In the genomic region with DNA sequence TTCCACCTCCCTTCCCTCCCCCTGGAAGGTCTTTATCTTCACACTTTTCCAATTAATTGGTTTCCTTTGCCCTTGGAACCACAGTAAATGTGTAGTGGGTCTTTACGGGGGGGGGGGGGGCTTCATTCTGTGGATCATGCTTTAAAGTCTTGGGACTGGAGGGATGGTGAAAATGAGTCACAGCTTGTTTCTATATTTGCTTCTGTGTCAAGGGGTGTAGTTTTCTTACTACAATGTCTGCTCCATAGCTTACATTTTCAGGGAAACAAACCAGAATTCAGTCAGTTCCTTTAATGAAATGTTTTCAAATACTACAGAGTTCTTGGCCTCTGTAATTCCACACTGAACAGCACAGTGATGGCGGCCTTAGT, we compare ENCODE assay signal across 14 mouse cellular contexts.
DNase-seq lines count a peak whose midpoint lies in the region; ATAC-seq and TF ChIP-seq lines count a peak whose summit lies in the region.
"Had no signal": no experiment of that assay in that cellular context is flagged by ENCODE, and none has a peak within 500 bp of the region (broad histone marks: within the 10 kb centered on the region; RNA-seq: fewer than 3 reads in every experiment).

No protein-coding gene starts in this region.

- WGBS in hindbrain, embryonic 10.5 days = 77% methylated on average over 2 of the region's 2 CpGs
- WGBS in hindbrain, embryonic 14.5 days = 89% methylated on average over 2 of the region's 2 CpGs
- 81% methylated on average over 2 of the region's 2 CpGs for WGBS in lung, embryonic 15.5 days
- 75% methylated on average over 2 of the region's 2 CpGs for WGBS in lung, adult 2 months
- WGBS in embryonic facial prominence, embryonic 15.5 days = 48% methylated on average over 2 of the region's 2 CpGs
- WGBS in stomach, embryonic 14.5 days = 76% methylated on average over 2 of the region's 2 CpGs

- DNase-seq in hindbrain, embryonic 10.5 days (ENCODE audit: low spot score) = no peak
- DNase-seq in hindbrain, embryonic 14.5 days (ENCODE audit: low spot score) = no peak
- DNase-seq in lung, adult 2 months = no peak
- no peak for DNase-seq in right cerebral cortex, postnatal 4 days
- DNase-seq in cerebellum, adult 11 months = no peak
- DNase-seq: cerebellum, postnatal 14 days; gastrocnemius, postnatal 10 days had no signal

- TF ChIP-seq POLR2A in lung, adult 2 months (IDR thresholded peaks at IDR 0.05; ENCODE audit: borderline replicate concordance, extremely low read depth, low read depth, low read length) = no peak

- peak overlapping the region; percentile 76 for H3K27ac ChIP-seq in hindbrain, embryonic 10.5 days
- no peak overlapping the region for H3K27ac ChIP-seq in hindbrain, embryonic 14.5 days
- H3K27ac ChIP-seq in lung, embryonic 15.5 days = peak overlapping the region; percentile 92
- H3K27ac ChIP-seq in embryonic facial prominence, embryonic 15.5 days (replicated peaks) = peak overlapping the region; percentile 86
- H3K27ac ChIP-seq in stomach, embryonic 14.5 days (ENCODE audit: low read length) = peak overlapping the region; percentile 86; the same call in 1 of the 2 replicates
- H3K27ac ChIP-seq: hindbrain, embryonic 13.5 days; liver, embryonic 14.5 days; midbrain, embryonic 13.5 days had no signal

- ATAC-seq in hindbrain, embryonic 14.5 days (ENCODE audit: low FRiP score) = no peak
- no peak for ATAC-seq in lung, embryonic 15.5 days (ENCODE audit: borderline replicate concordance, extremely low read depth, low FRiP score, low TSS enrichment)
- no peak for ATAC-seq in embryonic facial prominence, embryonic 15.5 days (ENCODE audit: insufficient number of reproducible peaks, low FRiP score, low TSS enrichment, low read depth)
- no peak for ATAC-seq in stomach, embryonic 14.5 days (ENCODE audit: insufficient number of reproducible peaks, insufficient read depth, low FRiP score, low read depth)
- ATAC-seq: forebrain, embryonic 16.5 days; midbrain, embryonic 13.5 days had no signal

- no peak overlapping the region for H3K9ac ChIP-seq in hindbrain, embryonic 14.5 days
- H3K9ac ChIP-seq in lung, embryonic 15.5 days = no peak overlapping the region
- H3K9ac ChIP-seq in embryonic facial prominence, embryonic 15.5 days = no peak overlapping the region
- no peak overlapping the region for H3K9ac ChIP-seq in stomach, embryonic 14.5 days (replicated peaks; ENCODE audit: low read depth, low read length)
- H3K9ac ChIP-seq: hindbrain, embryonic 13.5 days; liver, embryonic 14.5 days; midbrain, embryonic 13.5 days had no signal

- no peaks in the 10 kb centered on the region for H3K36me3 ChIP-seq in hindbrain, embryonic 10.5 days
- no peaks in the 10 kb centered on the region for H3K36me3 ChIP-seq in hindbrain, embryonic 14.5 days (replicated peaks; ENCODE audit: control insufficient read depth, insufficient read depth)
- H3K36me3 ChIP-seq in lung, embryonic 15.5 days = no peaks in the 10 kb centered on the region
- H3K36me3 ChIP-seq in embryonic facial prominence, embryonic 15.5 days = no peaks in the 10 kb centered on the region
- no peaks in the 10 kb centered on the region for H3K36me3 ChIP-seq in stomach, embryonic 14.5 days (ENCODE audit: control insufficient read depth, insufficient read depth, low read length)
- H3K36me3 ChIP-seq: hindbrain, embryonic 13.5 days; midbrain, embryonic 13.5 days had no signal

- TF ChIP-seq CTCF in lung, adult 2 months (IDR thresholded peaks at IDR 0.05; ENCODE audit: insufficient read depth, low read length) = no peak

- peaks cover 21% of the 10 kb centered on the region for H3K27me3 ChIP-seq in hindbrain, embryonic 10.5 days (ENCODE audit: insufficient read depth, poor library complexity, severe bottlenecking)
- H3K27me3 ChIP-seq in hindbrain, embryonic 14.5 days (ENCODE audit: control insufficient read depth, insufficient read depth, low read length) = no peaks in the 10 kb centered on the region
- no peaks in the 10 kb centered on the region for H3K27me3 ChIP-seq in lung, embryonic 15.5 days
- H3K27me3 ChIP-seq in embryonic facial prominence, embryonic 15.5 days = no peaks in the 10 kb centered on the region
- H3K27me3 ChIP-seq in stomach, embryonic 14.5 days (ENCODE audit: control insufficient read depth, insufficient read depth, low read length) = no peaks in the 10 kb centered on the region

- H3K4me1 ChIP-seq in hindbrain, embryonic 10.5 days (replicated peaks) = peaks cover 39% of the 10 kb centered on the region
- H3K4me1 ChIP-seq in hindbrain, embryonic 14.5 days (replicated peaks; ENCODE audit: control insufficient read depth, insufficient read depth, low read length) = no peaks in the 10 kb centered on the region
- peaks cover 53% of the 10 kb centered on the region for H3K4me1 ChIP-seq in lung, embryonic 15.5 days
- peaks cover 20% of the 10 kb centered on the region for H3K4me1 ChIP-seq in lung, adult 2 months (ENCODE audit: control insufficient read depth, insufficient read depth, low read length)
- H3K4me1 ChIP-seq in embryonic facial prominence, embryonic 15.5 days = peaks cover 50% of the 10 kb centered on the region
- peaks cover 32% of the 10 kb centered on the region for H3K4me1 ChIP-seq in stomach, embryonic 14.5 days (ENCODE audit: control insufficient read depth, insufficient read depth, low read length)

- H3K9me3 ChIP-seq in hindbrain, embryonic 10.5 days = no peaks in the 10 kb centered on the region
- H3K9me3 ChIP-seq in hindbrain, embryonic 14.5 days (ENCODE audit: control insufficient read depth, low read length) = no peaks in the 10 kb centered on the region
- H3K9me3 ChIP-seq in lung, embryonic 15.5 days = no peaks in the 10 kb centered on the region
- no peaks in the 10 kb centered on the region for H3K9me3 ChIP-seq in embryonic facial prominence, embryonic 15.5 days (replicated peaks)
- H3K9me3 ChIP-seq in stomach, embryonic 14.5 days (ENCODE audit: control insufficient read depth, low read depth, low read length) = no peaks in the 10 kb centered on the region
- H3K9me3 ChIP-seq: hindbrain, embryonic 13.5 days; midbrain, embryonic 13.5 days had no signal

- H3K4me3 ChIP-seq in hindbrain, embryonic 10.5 days = no peak overlapping the region
- H3K4me3 ChIP-seq in hindbrain, embryonic 14.5 days (replicated peaks; ENCODE audit: low read length) = no peak overlapping the region
- H3K4me3 ChIP-seq in lung, embryonic 15.5 days = no peak overlapping the region
- H3K4me3 ChIP-seq in lung, adult 2 months (replicated peaks; ENCODE audit: extremely low read depth, low read depth, low read length) = no peak overlapping the region
- H3K4me3 ChIP-seq in embryonic facial prominence, embryonic 15.5 days (replicated peaks) = no peak overlapping the region
- H3K4me3 ChIP-seq in stomach, embryonic 14.5 days (ENCODE audit: low read depth, low read length) = no peak overlapping the region
- H3K4me3 ChIP-seq: hindbrain, embryonic 13.5 days; midbrain, embryonic 13.5 days had no signal

- H3K4me2 ChIP-seq in hindbrain, embryonic 14.5 days (replicated peaks) = no peak overlapping the region
- H3K4me2 ChIP-seq in lung, embryonic 15.5 days = no peak overlapping the region
- H3K4me2 ChIP-seq in embryonic facial prominence, embryonic 15.5 days (replicated peaks) = no peak overlapping the region
- H3K4me2 ChIP-seq in stomach, embryonic 14.5 days (replicated peaks; ENCODE audit: low read depth, low read length) = no peak overlapping the region
- H3K4me2 ChIP-seq: hindbrain, embryonic 13.5 days; midbrain, embryonic 13.5 days had no signal
